Mouse (Mus musculus): ENCODE measurements around the gene Galr3. TPM values are rescaled to one million over a fixed set of nuclear protein-coding genes. Genes with fewer than 3 reads are reported as not detected.
A peak's percentile ranks its signal among the peaks of the same experiment; 100 is the strongest.

Galr3 gene
- polyA plus RNA-seq, 1 experiment from 2014 or later, result not detected

DNA sequence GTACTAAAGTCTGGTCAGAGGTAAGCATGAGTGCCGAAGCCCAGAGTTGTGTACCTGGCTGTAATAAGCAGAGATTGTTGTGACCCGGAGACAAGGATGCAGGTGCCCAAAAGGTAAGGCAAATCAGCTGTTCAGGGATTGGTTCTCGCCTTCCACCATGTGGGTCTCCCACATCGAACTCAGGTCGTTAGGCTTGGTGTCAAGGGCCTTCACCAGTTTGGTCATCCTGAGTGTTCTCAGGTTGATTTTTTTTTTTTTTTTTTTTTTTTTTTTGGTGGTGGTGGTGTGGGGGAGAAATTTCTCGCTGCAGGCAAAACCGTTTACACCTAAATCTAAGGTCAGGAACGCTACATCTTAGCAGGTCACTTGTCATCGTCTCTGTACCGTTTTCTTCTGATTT lies 32.8 kb downstream of the Galr3 start:
- Histone ChIP-seq H3K4me1 (replicated peaks) (peaks cover 15% of the 10 kb centered on the region), H3K36me3 (peaks cover 27% of the 10 kb centered on the region), H3K27me3 (no peaks in the 10 kb centered on the region), H3K27ac (peak overlapping the region; percentile 85), H3K9me3 (replicated peaks) (no peaks in the 10 kb centered on the region), H3K4me2 (peak overlapping the region; percentile 87), H3K4me3 (peak overlapping the region; percentile 92), H3K9ac (peak overlapping the region; percentile 91)
- 30% methylated on average over 10 of the region's 10 CpGs for WGBS
- no peak for ATAC-seq (replicated peaks; ENCODE audit: insufficient number of reproducible peaks, insufficient read depth, low FRiP score, low read depth)

DNA sequence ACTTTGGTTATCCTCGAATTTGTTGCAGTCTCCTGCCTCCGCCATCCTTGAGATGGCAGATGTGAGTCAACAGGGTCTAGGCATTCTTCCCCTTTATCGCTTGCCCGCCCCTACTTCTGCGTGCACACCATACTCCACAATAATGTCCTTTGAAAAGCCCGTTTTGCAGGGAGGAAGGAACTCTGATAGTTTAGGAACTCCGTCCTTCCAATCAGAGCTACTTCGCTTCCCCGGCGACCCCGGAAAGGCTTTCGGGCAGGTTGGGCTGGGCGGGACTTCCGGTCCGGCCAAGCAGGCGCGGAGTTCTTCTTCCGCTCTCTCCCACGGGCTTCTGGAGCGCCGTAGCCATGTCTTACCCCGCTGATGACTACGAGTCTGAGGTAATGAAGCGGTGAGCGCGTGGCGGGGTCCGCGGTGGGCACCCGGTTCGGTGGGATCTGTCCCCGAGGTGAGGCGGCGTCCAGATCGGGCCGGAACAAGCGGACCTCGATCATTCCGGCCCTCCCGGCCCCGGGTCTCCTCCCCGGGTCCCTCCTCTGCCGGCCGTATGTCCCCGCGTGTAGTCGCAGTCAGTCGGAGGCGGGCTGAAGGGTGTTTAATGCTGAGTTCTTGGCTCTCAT lies 33.3 kb downstream of the Galr3 start, which contains the start of gene Eif3l:
Eif3l (plus strand) TSS at position 267 of the 620 bp plus-strand sequence.
- no peaks in the 10 kb centered on the region for H3K27me3 ChIP-seq
- WGBS, result under 1% methylated on average over 49 of the region's 49 CpGs

DNA sequence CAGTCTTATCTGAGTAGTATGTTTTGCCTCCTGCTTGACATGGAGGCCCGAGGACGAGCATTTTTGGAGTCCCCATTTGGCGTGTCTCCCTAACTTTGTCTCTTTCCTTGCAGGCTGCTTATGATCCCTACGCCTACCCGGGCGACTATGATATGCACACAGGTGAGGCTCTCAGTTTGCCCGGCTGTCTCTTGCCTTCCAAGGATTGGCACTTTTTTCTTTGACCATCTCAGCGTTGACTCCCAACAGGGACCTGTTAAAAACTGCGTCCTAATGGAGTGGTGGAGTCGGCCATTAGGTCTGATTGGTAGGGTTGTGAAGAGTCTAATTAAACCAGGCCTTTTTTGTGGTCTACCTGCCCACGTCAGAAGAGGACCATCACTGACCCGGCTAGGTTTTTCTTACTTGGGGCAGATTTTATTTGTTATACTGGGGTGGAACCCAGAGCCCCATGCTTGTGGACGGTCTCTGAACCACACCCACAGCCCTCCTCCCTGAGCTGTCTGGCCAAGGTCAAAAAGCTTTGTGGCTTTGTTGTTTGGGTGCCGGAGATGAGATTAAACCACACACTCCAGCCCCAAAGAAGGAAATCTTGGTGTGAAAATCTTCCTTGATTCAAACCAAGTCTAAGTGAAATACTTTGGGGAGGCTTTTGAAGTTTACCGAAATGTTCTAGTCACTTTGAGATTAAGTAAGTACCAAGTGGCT lies 34.1 kb downstream of the Galr3 start:
- H3K4me2 ChIP-seq, result peak overlapping the region; percentile 87
- H3K27me3 ChIP-seq, result no peaks in the 10 kb centered on the region
- 31% methylated on average over 15 of the region's 15 CpGs for WGBS
- peaks cover 15% of the 10 kb centered on the region for H3K4me1 ChIP-seq (replicated peaks)
- H3K4me3 ChIP-seq, result peak overlapping the region; percentile 92
- peaks cover 38% of the 10 kb centered on the region for H3K36me3 ChIP-seq
- H3K27ac ChIP-seq, result peak overlapping the region; percentile 85; the same call in 1 of the 2 replicates
- peak overlapping the region; percentile 91 for H3K9ac ChIP-seq
- no peaks in the 10 kb centered on the region for H3K9me3 ChIP-seq (replicated peaks)
- no peak for ATAC-seq (replicated peaks; ENCODE audit: insufficient number of reproducible peaks, insufficient read depth, low FRiP score, low read depth)

More for the DNA sequence above, 33.3 kb downstream of the Galr3 start, which contains the start of gene Eif3l:
- ATAC-seq (replicated peaks; ENCODE audit: insufficient number of reproducible peaks, insufficient read depth, low FRiP score, low read depth), result peak; percentile 84
- Histone ChIP-seq H3K27ac (peak within 1 kb of the TSS; percentile 85), H3K9ac (peak within 1 kb of the TSS; percentile 91), H3K9me3 (replicated peaks) (no peaks in the 10 kb centered on the region), H3K4me1 (replicated peaks) (peaks cover 15% of the 10 kb centered on the region), H3K36me3 (peaks cover 33% of the 10 kb centered on the region), H3K4me3 (peak within 1 kb of the TSS; percentile 92), H3K4me2 (peak within 1 kb of the TSS; percentile 87)

DNA sequence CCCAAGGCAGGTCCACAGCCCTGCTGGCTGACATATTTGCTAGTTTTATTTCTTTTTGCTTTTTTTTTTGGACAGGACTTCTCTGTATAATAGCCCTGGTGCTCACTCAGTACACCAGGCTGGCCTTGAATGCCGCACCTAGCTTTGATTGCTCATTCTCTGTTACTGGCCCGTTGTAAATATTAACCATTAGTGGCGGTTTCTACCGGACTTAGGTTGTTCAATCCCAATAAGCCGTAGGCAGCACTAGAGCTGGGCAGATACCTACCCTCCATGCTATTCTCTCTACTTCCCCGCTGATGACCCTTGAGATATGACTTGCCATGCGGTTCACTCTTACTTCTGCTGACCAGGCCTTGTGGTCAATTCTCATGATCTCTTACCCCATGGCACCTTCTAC lies 37.9 kb downstream of the Galr3 start:
- Histone ChIP-seq H3K4me2 (no peak overlapping the region), H3K27ac (no peak overlapping the region), H3K9ac (no peak overlapping the region), H3K27me3 (no peaks in the 10 kb centered on the region), H3K36me3 (peaks cover 75% of the 10 kb centered on the region), H3K4me1 (replicated peaks) (peaks cover 11% of the 10 kb centered on the region), H3K4me3 (no peak overlapping the region), H3K9me3 (replicated peaks) (no peaks in the 10 kb centered on the region)
- no peak for ATAC-seq (replicated peaks; ENCODE audit: insufficient number of reproducible peaks, insufficient read depth, low FRiP score, low read depth)
- 97% methylated on average over 7 of the region's 7 CpGs for WGBS

DNA sequence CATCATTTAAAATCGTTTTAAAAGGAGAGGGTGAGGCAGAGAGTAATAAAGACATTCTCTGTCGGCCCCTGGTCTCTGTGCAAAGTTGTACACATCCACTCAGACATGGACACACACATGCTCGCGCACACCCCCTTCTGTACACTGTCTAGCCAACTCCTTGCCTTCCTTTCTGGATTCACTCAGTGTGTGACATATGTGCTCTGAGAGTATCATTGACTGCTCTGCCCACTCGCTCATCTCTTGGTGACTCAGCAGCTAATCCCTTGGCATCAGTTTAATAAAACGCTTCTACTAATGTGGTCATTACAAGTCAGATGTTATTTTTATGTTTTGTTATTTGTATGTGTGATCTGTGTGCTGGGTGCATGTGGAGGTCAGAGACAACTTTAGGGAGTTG lies 50.6 kb downstream of the Galr3 start:
- H3K9ac ChIP-seq, result no peak overlapping the region
- no peak overlapping the region for H3K4me2 ChIP-seq
- 85% methylated on average over 6 of the region's 6 CpGs for WGBS

More for the DNA sequence above, 50.6 kb downstream of the Galr3 start:
- Histone ChIP-seq H3K27ac (no peak overlapping the region), H3K4me3 (no peak overlapping the region), H3K27me3 (no peaks in the 10 kb centered on the region), H3K4me1 (replicated peaks) (peaks cover 12% of the 10 kb centered on the region), H3K36me3 (peaks cover 62% of the 10 kb centered on the region), H3K9me3 (replicated peaks) (no peaks in the 10 kb centered on the region)
- ATAC-seq (replicated peaks; ENCODE audit: insufficient number of reproducible peaks, insufficient read depth, low FRiP score, low read depth), result no peak

Small RNA genes lying within 50 kb of the gene (microRNA-seq; reads per million reads assigned to microRNA genes)
- 1.1 reads per million for gene Mir6956

Other genes starting within 250 kb of the Galr3 start
- 5.7 and 7.6 TPM in 2 replicates for gene Card10, start 238.8 kb upstream of the Galr3 start, polyA plus RNA-seq (2015; fragmentation: Nextera tagmentation; extraction: Ambion mirVana)
- 32.0 and 40.4 TPM in 2 replicates for gene Cdc42ep1, start 199.3 kb upstream of the Galr3 start, polyA plus RNA-seq (2015; fragmentation: Nextera tagmentation; extraction: Ambion mirVana)
- 0.43 and 0.45 TPM in 2 replicates for gene Lgals2, start 186.4 kb upstream of the Galr3 start, polyA plus RNA-seq (2015; fragmentation: Nextera tagmentation; extraction: Ambion mirVana)
- gene Gga1, start 164.7 kb upstream of the Galr3 start, polyA plus RNA-seq (2015; fragmentation: Nextera tagmentation; extraction: Ambion mirVana), result 39.7 and 48.4 TPM in 2 replicates
- gene Gm49510, start 142.2 kb upstream of the Galr3 start, polyA plus RNA-seq (2015; fragmentation: Nextera tagmentation; extraction: Ambion mirVana), result 0.53 TPM in 1 of 2 replicates, not detected in the other
- 15.1 and 24.5 TPM in 2 replicates for gene Sh3bp1, start 142.1 kb upstream of the Galr3 start, polyA plus RNA-seq (2015; fragmentation: Nextera tagmentation; extraction: Ambion mirVana)
- 16.2 and 20.4 TPM in 2 replicates for gene Pdxp, start 128.0 kb upstream of the Galr3 start, polyA plus RNA-seq (2015; fragmentation: Nextera tagmentation; extraction: Ambion mirVana)
- gene Lgals1, start 115.2 kb upstream of the Galr3 start, polyA plus RNA-seq (2015; fragmentation: Nextera tagmentation; extraction: Ambion mirVana), result 806 and 862 TPM in 2 replicates
- gene Nol12, start 107.0 kb upstream of the Galr3 start, polyA plus RNA-seq (2015; fragmentation: Nextera tagmentation; extraction: Ambion mirVana), result 29.9 and 30.3 TPM in 2 replicates
- 36.8 and 54.5 TPM in 2 replicates for gene Triobp, start 94.2 kb upstream of the Galr3 start, polyA plus RNA-seq (2015; fragmentation: Nextera tagmentation; extraction: Ambion mirVana)
- gene H1f0, start 13.4 kb upstream of the Galr3 start, polyA plus RNA-seq (2015; fragmentation: Nextera tagmentation; extraction: Ambion mirVana), result 289 and 300 TPM in 2 replicates
- gene Ankrd54, start 21.0 kb downstream of the Galr3 start, polyA plus RNA-seq (2015; fragmentation: Nextera tagmentation; extraction: Ambion mirVana), result 20.4 and 31.6 TPM in 2 replicates
- gene Eif3l, start 33.3 kb downstream of the Galr3 start, polyA plus RNA-seq (2015; fragmentation: Nextera tagmentation; extraction: Ambion mirVana), result 131 and 151 TPM in 2 replicates
- gene Micall1, start 67.0 kb downstream of the Galr3 start, polyA plus RNA-seq (2015; fragmentation: Nextera tagmentation; extraction: Ambion mirVana), result 20.2 and 23.3 TPM in 2 replicates
- 207 and 240 TPM in 2 replicates for gene Polr2f, start 99.1 kb downstream of the Galr3 start, polyA plus RNA-seq (2015; fragmentation: Nextera tagmentation; extraction: Ambion mirVana)
- 7.4 and 8.1 TPM in 2 replicates for gene 1700088E04Rik, start 99.4 kb downstream of the Galr3 start, polyA plus RNA-seq (2015; fragmentation: Nextera tagmentation; extraction: Ambion mirVana)
- 0.45 and 1.3 TPM in 2 replicates for gene Sox10, start 123.4 kb downstream of the Galr3 start, polyA plus RNA-seq (2015; fragmentation: Nextera tagmentation; extraction: Ambion mirVana)
- gene Pick1, start 187.3 kb downstream of the Galr3 start, polyA plus RNA-seq (2015; fragmentation: Nextera tagmentation; extraction: Ambion mirVana), result 29.5 and 39.9 TPM in 2 replicates
- 0.61 and 0.73 TPM in 2 replicates for gene Gm49486, start 187.5 kb downstream of the Galr3 start, polyA plus RNA-seq (2015; fragmentation: Nextera tagmentation; extraction: Ambion mirVana)
- 0.60 TPM in 2 replicates for gene Slc16a8, start 212.9 kb downstream of the Galr3 start, polyA plus RNA-seq (2015; fragmentation: Nextera tagmentation; extraction: Ambion mirVana)
- gene Baiap2l2, start 243.7 kb downstream of the Galr3 start, polyA plus RNA-seq (2015; fragmentation: Nextera tagmentation; extraction: Ambion mirVana), result 9.8 and 9.9 TPM in 2 replicates

Measured in heart, embryonic 15.5 days (tissue).